Mouse (Mus musculus): ENCODE data around the gene Naa25. TPM values are rescaled to one million over a fixed set of nuclear protein-coding genes. Genes with fewer than 3 reads are reported as not detected.
"Not testable (repeated sequence)": the region's sequence is repeated elsewhere in the genome, so short reads cannot be mapped to it uniquely, and the experiment has no call there.

Gene Naa25
- total RNA-seq (2021), result 10 to 100 TPM; 42.9 to 43.3 TPM
- long read RNA-seq, experiment 1, full-length matches to known transcripts, result 29 of 42 reads
- long read RNA-seq, experiment 1, partial matches to known transcripts, result 3 of 42 reads
- long read RNA-seq, experiment 1, other reads (novel, unspliced or antisense), result 10 of 42 reads
- long read RNA-seq, experiment 2, full-length matches to known transcripts, result 25 of 36 reads
- long read RNA-seq, experiment 2, partial matches to known transcripts, result 5 of 36 reads
- long read RNA-seq, experiment 2, other reads (novel, unspliced or antisense), result 6 of 36 reads

DNA sequence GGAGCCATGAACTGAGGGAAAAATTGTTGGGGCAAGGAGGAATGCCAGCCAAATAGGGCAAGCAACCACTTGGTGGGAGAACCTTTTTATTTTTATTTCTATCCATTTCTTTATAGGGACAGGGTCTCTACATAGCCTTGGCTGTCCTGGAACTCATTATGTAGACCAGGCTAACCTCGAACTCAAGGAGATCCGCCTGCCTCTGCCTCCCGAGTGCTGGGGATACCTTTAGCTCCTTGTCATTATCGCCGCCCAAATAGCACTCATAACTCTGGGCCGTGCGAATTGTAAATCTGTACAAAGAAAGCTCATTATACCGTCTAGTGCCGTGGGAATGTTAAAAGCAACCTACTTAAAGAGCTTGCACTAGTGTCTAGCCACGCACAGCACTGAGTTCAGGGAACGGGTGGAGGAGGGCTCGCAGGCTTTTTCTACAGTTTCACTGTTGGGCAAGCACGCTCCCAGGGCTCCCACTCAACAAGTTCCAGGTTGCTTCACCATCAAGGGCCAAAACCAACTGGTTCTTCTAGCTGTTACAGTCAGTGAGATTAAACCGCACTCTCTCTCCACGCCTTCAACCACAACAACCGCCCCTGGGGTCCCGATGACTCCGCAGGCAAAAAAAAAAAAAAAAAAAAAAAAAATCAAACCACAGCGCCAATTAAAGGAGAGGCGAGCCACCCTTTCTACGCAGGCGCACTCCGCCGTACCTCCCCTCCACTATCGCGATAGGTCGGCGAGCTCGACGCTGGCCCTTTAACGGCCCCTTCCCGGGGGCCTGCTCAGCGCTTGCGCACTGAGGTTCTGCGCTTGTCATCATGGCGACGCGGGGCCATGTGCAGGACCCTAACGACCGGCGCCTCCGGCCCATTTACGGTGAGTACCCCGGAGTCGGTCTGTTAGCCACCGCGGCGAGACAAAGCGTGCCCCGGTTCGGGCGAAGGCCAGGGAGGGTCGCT, at the start of gene Naa25:
Gene Naa25, plus strand, starts transcription at position 750 of the 959 bp plus-strand sequence.
- peak; percentile 92 for DNase-seq (ENCODE audit: extremely low spot score in 1 of 2, low spot score in 2 of 2)
- peak within 1 kb of the TSS; percentile 89 for H3K27ac ChIP-seq
- peak within 1 kb of the TSS; percentile 77 for H3K4me3 ChIP-seq
- TF ChIP-seq CTCF (IDR thresholded peaks at IDR 0.05), result no peak
- intact Hi-C loops (cut with DNase I), result no loop called here

DNA sequence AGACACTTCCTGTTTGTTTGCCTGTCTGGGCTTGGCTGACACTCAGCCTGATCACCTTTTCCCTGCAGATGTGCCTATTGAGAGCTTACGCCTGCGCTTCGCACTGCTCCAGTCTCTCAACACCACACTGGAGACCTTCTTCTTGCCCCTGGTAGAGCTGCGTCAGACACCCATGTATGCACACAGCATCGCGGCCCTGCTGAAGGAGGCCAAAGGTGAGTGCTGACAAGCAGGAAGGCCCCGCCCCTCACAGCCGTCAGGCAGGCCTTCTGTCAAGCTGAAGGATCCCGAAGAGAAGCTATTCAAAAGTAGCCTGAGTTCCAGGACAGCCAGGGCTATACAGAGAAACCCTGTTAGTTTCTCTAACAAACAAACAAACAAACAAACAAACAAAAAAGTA, 38.5 kb upstream of the Naa25 start:
- no peak for DNase-seq (ENCODE audit: extremely low spot score in 1 of 2, low spot score in 2 of 2)
- no peak for TF ChIP-seq CTCF (IDR thresholded peaks at IDR 0.05)

DNA sequence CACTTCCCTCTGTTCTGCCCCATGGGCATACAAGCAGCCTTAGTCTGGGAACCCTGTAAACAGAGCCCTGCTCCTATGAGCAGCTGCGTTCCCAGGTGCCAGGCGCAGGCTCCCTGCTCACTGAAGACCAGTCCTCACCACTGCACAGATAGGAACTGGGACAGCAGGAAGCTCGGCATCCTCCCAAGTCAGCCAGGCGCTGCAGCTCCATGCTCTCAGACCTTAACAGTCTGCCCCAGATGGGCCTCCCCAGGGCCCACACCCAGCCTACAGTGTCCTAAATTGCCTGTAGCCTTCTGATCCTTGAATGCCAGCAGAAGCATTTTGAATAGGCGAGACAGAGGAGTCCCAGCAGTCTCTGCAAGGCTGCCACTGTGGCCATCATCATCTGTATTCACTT, 36.0 kb upstream of the Naa25 start:
- no peak for TF ChIP-seq CTCF (IDR thresholded peaks at IDR 0.05)
- intact Hi-C loops (cut with DNase I), result no loop called here
- no peak overlapping the region; the same call in 1 of the 2 replicates for H3K27ac ChIP-seq
- no peak for DNase-seq (ENCODE audit: extremely low spot score in 1 of 2, low spot score in 2 of 2)
- H3K4me3 ChIP-seq, result no peak overlapping the region

More for the DNA sequence above, 38.5 kb upstream of the Naa25 start:
- Histone ChIP-seq H3K4me3 (no peak overlapping the region), H3K27ac (no peak overlapping the region)
- intact Hi-C loops (cut with DNase I), result no loop called here

DNA sequence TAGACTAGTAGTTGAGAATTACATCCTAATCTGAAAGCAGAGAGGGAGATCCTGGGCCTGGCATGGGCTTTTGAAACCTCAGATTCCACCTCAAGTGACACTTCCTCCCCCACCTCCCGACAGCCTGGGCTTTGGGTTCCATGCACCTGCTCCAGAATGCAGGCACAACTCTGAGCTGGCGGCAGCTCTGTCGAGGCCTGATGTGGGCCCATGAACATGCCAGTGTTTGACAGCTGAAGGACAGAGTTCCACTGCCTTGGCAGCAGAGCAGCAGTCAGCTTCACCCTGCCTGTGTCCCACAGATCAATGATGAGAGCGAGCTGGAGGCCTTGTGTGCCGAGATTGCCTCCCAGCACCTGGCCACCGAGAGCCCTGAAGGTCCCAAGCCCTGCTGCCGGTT, 34.3 kb upstream of the Naa25 start:
- Histone ChIP-seq H3K27ac (no peak overlapping the region), H3K4me3 (no peak overlapping the region)
- intact Hi-C loops (cut with DNase I), result no loop called here
- TF ChIP-seq CTCF (IDR thresholded peaks at IDR 0.05), result no peak
- no peak for DNase-seq (ENCODE audit: extremely low spot score in 1 of 2, low spot score in 2 of 2)

DNA sequence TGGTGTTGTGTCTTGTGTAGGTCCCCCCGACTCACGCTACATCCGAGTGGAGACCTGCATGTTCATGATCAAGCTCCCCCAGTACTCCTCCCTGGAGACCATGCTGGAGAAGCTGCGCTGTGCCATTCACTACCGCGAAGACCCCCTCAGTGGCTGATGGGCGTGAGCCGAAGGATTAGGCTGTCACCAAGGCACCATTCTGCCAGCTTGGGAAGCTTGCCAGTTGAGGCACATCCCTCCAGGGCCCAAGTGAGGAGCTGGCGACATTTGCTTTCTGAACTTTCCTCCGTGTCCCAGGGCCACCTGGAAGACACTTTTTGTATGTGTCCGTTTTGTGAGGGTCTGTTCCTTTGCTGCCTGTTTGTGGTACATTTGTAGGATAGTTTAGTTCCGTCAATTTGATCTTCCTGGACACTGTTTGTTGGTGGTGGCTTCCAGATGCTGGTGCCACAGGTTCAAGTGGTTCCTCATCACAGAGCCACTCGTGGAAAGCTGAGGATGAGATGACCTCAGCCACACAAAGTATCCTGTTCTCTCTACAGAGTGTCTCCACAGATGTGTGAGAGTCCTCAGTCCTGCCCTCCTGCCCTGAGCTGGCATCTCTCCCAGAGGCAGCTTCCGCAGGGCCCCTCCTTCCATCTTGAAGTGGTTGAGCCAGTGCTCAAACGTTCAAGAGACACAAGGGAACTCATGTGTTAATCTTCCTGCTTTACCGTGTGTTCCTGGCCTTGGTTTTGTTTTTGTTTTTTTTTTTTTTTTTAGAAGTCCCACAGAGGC, 31.1 kb upstream of the Naa25 start:
- H3K27ac ChIP-seq, result no peak overlapping the region
- no peak for DNase-seq (ENCODE audit: extremely low spot score in 1 of 2, low spot score in 2 of 2)
- TF ChIP-seq CTCF (IDR thresholded peaks at IDR 0.05), result no peak
- no peak overlapping the region for H3K4me3 ChIP-seq
- intact Hi-C loops (cut with DNase I), result no loop called here

DNA sequence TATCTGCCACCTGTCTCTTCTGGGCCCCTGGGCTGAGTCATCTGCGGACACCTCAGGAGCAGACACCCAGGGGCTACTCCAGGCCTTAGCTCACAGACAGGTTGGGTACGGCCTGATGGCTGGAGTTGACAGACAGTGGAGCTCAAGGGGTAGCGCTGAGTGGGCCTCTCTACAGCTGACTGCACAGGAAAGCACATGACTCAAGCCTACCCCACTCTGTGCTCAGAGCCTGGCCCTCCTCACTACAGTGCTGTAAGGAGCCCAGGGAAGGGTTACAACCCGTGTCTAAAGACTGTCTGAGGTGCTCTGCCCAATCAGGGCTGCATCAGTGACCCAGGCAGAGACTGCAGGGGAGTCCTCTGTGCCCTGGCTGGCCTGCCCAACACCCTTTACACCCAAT, 30.5 kb upstream of the Naa25 start:
- no peak for DNase-seq (ENCODE audit: extremely low spot score in 1 of 2, low spot score in 2 of 2)
- TF ChIP-seq CTCF (IDR thresholded peaks at IDR 0.05), result no peak
- intact Hi-C loops (cut with DNase I), result no loop called here
- H3K27ac ChIP-seq, result no peak overlapping the region
- H3K4me3 ChIP-seq, result no peak overlapping the region

DNA sequence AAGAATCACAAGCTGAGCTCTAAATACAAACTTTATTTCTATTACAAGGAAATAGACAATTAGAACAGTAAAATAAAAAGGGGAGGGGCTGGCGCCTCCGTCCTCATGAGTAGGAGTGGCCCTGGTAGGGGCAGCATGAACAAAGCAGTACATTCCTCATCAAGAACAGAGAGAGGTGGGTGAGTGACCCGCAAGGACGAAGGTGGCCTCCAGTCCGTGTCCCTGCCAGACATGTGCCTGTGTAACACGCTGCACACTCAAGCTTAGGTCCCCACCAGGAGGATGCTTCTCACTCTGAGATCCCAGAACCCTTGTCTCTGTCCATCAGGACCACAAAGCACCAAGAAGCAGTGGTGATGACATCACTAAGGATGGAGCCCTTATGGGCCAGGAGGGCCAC, 26.0 kb upstream of the Naa25 start:
- H3K27ac ChIP-seq, result no peak overlapping the region
- H3K4me3 ChIP-seq, result no peak overlapping the region
- no peak for DNase-seq (ENCODE audit: extremely low spot score in 1 of 2, low spot score in 2 of 2)
- TF ChIP-seq CTCF (IDR thresholded peaks at IDR 0.05), result no peak
- intact Hi-C loops (cut with DNase I), result no loop called here

DNA sequence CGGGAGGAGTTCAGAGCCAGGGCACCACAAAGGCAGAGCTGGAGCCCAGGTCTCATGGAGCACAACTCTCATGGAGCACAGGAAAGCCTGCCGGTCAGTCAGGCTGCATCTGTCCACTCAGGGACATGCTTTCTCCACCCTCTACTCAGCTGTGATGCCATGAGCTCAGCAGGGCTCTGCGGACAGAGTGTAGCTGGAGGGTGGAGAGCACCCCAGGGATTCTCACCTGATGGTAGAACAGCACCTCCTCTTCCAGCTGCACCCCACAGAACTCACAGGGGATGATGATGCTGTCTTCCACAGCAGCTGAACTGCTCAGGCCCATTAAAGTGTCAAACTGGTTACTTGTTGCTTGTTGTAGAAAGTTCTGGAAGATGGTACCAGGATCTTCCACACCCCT, 22.9 kb upstream of the Naa25 start:
- intact Hi-C loops (cut with DNase I), result loop anchor here (5.0 kb wide), 1 partner anchor 157 kb away; no protein-coding TSS in a partner anchor
- no peak for DNase-seq (ENCODE audit: extremely low spot score in 1 of 2, low spot score in 2 of 2)
- Histone ChIP-seq H3K27ac (no peak overlapping the region), H3K4me3 (no peak overlapping the region)
- TF ChIP-seq CTCF (IDR thresholded peaks at IDR 0.05), result no peak

DNA sequence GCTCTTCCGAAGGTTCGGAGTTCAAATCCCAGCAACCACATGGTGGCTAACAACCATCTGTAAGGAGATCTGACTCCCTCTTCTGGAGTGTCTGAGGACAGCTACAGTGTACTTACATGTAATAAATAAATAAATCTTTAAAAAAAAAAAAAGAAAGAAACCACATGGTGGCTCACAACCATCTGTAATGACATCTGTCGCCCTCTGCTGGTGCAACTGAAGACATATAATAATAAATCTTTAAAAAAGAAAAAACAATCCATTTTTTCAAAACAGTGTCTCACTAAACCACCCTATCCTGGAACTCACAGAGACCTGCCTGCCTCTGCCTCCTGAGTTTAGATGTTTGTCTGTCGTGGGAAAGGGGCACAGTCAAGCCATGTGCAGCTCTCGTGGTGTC, 20.8 kb upstream of the Naa25 start:
- intact Hi-C loops (cut with DNase I), result loop anchor here (5.0 kb wide), 1 partner anchor 160 kb away; no protein-coding TSS in a partner anchor
- H3K27ac ChIP-seq; H3K4me3 ChIP-seq; DNase-seq (ENCODE audit: extremely low spot score in 1 of 2, low spot score in 2 of 2): not testable (repeated sequence)
- peak; percentile 67 for TF ChIP-seq CTCF (IDR thresholded peaks at IDR 0.05)

DNA sequence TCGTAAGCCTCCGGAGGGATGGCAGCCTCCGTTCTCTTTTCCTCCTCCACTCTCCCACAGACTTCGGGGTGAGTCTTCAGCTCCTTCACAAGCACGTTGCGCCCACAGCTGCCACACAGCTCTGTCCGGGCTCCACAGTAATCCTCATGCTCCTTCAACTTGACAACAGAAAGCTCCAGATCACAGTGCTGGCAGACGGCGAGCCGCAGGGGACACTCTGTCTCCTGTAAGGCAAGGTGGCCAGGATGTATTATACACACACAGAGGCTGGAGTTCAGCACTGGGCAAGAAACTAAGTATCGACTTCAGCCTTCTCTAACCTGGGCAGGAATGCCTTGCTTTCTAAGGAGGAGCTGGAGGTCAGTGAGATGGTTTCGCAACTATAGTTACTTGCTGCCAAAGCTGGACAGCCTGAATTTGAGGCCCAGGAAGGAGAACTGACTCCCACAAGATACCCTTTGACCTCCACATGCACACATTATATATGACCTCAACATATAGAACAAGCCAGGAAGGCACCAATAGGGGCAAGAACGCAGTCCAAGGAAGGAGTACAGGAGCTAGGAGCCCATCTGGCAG, 19.0 kb upstream of the Naa25 start:
- TF ChIP-seq CTCF (IDR thresholded peaks at IDR 0.05), result no peak
- no peak for DNase-seq (ENCODE audit: extremely low spot score in 1 of 2, low spot score in 2 of 2)
- Histone ChIP-seq H3K27ac (0 out of 2 replicates have a peak overlapping the region, but pooled peaks have one; percentile 15), H3K4me3 (no peak overlapping the region)
- intact Hi-C loops (cut with DNase I), result loop anchor here (5.0 kb wide), 1 partner anchor 161 kb away; no protein-coding TSS in a partner anchor

DNA sequence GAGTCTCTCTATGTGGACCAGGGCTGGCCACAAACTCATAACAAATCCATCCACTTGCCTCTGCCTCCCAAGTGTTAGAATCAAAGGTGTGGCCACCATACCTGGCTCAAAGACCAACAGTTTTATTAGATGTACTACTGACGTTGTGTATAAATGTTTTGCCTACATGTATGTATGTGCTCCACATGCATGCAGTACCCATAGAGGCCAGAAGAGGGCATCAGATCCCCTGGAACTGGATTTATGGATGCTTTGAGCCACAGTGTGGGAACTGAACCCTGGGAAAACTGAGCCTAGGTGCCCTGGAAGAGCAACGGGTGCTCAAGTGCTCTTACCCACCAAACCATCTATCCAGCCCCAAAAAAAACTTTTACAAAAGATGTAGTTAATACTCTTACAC, 17.0 kb upstream of the Naa25 start:
- DNase-seq (ENCODE audit: extremely low spot score in 1 of 2, low spot score in 2 of 2), result no peak
- intact Hi-C loops (cut with DNase I), result no loop called here
- Histone ChIP-seq H3K4me3 (no peak overlapping the region), H3K27ac (no peak overlapping the region)
- peak; percentile 50 for TF ChIP-seq CTCF (IDR thresholded peaks at IDR 0.05)
